Mouse (Mus musculus): ENCODE results near the gene Nfe2l2. TPM values are rescaled to one million over a fixed set of nuclear protein-coding genes. Genes with fewer than 3 reads are reported as not detected.
A peak's percentile ranks its signal among the peaks of the same experiment; 100 is the strongest.

Nfe2l2 gene
- polyA plus RNA-seq, 1 experiment from 2014 or later: 71.7 TPM

DNA sequence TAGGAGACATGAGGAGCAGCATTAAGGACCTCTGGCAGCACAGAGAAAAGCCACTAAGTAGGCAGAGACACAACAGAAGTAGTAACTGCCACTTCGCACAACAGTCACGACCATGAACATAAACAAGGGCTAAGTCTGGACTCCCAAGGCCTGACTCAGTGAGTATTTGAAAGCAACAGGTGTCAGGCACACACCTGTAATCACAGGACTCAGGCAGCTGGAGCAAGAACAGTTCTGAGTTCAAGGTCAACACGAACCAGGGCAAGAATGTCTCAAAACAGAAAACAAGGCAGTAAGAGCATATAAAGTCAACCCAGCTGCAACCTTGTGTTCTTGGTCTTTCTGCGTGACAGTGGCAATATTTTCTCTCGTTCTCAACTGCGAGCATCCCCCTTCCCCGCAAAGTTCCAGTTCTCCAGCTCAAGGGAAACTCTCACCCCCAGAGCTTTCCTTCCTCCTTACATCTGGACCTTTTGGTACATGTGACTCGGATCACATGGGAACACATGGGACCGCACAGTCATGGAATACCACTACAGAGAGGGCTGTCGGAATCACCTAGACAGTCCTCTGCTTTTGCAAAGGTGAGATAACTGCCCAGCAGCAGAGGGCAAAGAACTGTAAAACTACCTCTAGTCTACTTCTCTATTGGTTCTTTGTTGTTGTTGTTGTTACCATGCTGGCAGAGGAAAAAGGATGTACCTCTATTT lies 17.2 kb downstream of the Nfe2l2 start:
- DNase-seq (ENCODE audit: low spot score): no peak
- no peaks in the 10 kb centered on the region for H3K27me3 ChIP-seq (replicated peaks; ENCODE audit: control insufficient read depth, insufficient read depth, low read length)
- no peak overlapping the region for H3K27ac ChIP-seq (ENCODE audit: low read depth)
- H3K9me3 ChIP-seq (ENCODE audit: control insufficient read depth, low read length): no peaks in the 10 kb centered on the region
- H3K36me3 ChIP-seq (ENCODE audit: control insufficient read depth, insufficient read depth, low read length): 0 out of 2 replicates have a peak, but pooled peaks cover 4% of the 10 kb centered on the region
- ATAC-seq (replicated peaks; ENCODE audit: low FRiP score, low TSS enrichment, low read depth): no peak
- peaks cover 11% of the 10 kb centered on the region for H3K4me1 ChIP-seq (replicated peaks; ENCODE audit: control insufficient read depth, insufficient read depth, low read length)
- no peak overlapping the region for H3K9ac ChIP-seq (ENCODE audit: low read length)
- H3K4me3 ChIP-seq (ENCODE audit: low read depth, low read length): no peak overlapping the region
- WGBS: 83% methylated on average over 10 of the region's 10 CpGs
- H3K4me2 ChIP-seq (ENCODE audit: low read length): no peak overlapping the region

DNA sequence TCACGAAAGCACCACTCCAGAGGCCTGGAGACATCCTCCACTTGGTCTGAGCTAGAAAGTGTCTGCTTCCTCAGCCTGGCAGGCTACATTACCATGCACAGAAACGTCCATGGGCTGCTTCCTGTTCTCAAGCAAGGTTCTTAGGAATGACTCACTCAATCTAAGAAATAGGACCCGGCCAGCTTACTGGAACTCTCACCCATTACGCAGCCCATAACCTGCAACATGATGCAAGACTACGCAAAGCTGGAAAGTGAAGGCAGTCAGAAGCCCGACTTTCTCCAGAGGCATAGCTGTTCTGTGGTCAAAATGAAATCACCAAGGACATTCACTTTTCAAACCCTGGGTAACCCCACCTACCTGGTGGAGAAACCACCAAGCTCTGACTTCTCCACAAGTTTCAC lies 19.0 kb downstream of the Nfe2l2 start:
- no peaks in the 10 kb centered on the region for H3K36me3 ChIP-seq (ENCODE audit: control insufficient read depth, insufficient read depth, low read length)
- H3K9me3 ChIP-seq (ENCODE audit: control insufficient read depth, low read length): no peaks in the 10 kb centered on the region
- no peaks in the 10 kb centered on the region for H3K27me3 ChIP-seq (replicated peaks; ENCODE audit: control insufficient read depth, insufficient read depth, low read length)
- peaks cover 20% of the 10 kb centered on the region for H3K4me1 ChIP-seq (replicated peaks; ENCODE audit: control insufficient read depth, insufficient read depth, low read length)
- no peak overlapping the region for H3K27ac ChIP-seq (ENCODE audit: low read depth)
- DNase-seq (ENCODE audit: low spot score) (no peak), ATAC-seq (replicated peaks; ENCODE audit: low FRiP score, low TSS enrichment, low read depth) (no peak)
- 63% methylated on average over 6 of the region's 6 CpGs for WGBS
- H3K4me3 ChIP-seq (ENCODE audit: low read depth, low read length): no peak overlapping the region
- no peak overlapping the region for H3K9ac ChIP-seq (ENCODE audit: low read length)
- no peak overlapping the region for H3K4me2 ChIP-seq (ENCODE audit: low read length)

DNA sequence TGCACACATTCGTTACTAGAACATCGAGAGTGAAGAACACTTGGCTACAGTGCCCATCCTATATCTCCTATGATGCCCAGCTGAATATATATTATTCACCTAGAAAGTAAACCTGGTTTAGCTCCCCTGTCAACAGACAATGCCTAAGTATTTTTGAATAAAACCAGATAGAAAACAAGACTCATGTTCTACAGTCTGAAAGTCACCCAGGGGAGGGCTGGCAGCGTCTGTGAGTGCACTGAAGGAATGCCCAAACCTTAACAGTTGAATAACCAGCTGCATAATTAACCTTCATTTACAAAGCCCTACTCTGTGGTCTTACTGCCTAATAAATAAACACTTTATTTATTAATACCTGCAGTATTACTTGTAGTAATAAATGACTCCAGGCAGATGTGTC lies 19.9 kb downstream of the Nfe2l2 start:
- Histone ChIP-seq H3K4me3 (ENCODE audit: low read depth, low read length) (no peak overlapping the region), H3K27ac (ENCODE audit: low read depth) (no peak overlapping the region), H3K4me1 (replicated peaks; ENCODE audit: control insufficient read depth, insufficient read depth, low read length) (peaks cover 20% of the 10 kb centered on the region), H3K27me3 (replicated peaks; ENCODE audit: control insufficient read depth, insufficient read depth, low read length) (no peaks in the 10 kb centered on the region), H3K4me2 (ENCODE audit: low read length) (no peak overlapping the region), H3K36me3 (ENCODE audit: control insufficient read depth, insufficient read depth, low read length) (no peaks in the 10 kb centered on the region), H3K9ac (ENCODE audit: low read length) (no peak overlapping the region), H3K9me3 (ENCODE audit: control insufficient read depth, low read length) (no peaks in the 10 kb centered on the region)
- 72% methylated on average over 3 of the region's 3 CpGs for WGBS
- ATAC-seq (replicated peaks; ENCODE audit: low FRiP score, low TSS enrichment, low read depth) (no peak), DNase-seq (ENCODE audit: low spot score) (no peak)

DNA sequence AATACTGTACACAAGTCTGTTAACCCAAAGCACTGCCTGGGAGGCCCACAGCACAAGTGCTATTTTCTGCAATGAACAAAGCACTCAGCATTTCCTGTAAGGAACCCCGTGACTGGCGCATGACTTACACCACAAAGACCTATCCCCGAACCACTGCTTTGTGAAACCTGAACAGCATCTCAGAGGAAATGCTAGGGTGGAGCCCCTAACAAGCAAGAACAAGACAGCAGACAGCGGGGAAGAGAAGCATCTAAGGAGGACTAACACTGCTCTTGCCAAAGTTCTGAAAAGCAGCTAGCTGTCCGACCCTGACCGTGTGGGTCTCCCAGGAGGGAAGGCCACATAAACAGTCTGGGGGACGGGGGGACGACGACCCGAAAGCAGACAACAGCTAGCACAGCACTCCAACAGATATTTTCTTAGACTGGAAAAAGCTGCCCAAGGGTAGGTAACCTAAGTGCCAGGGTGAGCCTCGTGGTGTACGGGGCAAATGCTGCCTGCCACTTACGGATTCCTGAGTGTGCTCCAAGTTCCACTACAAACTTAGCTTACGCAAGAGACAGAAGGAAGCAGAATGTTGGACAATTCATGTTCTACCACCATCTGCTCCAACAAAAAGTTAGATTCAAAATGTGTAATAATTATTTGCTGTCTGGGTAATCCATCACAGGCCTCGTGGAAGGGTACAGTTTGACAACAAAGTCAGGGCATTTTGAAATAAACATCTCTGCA lies 21.3 kb downstream of the Nfe2l2 start:
- no peak for DNase-seq (ENCODE audit: low spot score)
- Histone ChIP-seq H3K9ac (ENCODE audit: low read length) (no peak overlapping the region), H3K36me3 (ENCODE audit: control insufficient read depth, insufficient read depth, low read length) (peaks cover 12% of the 10 kb centered on the region), H3K9me3 (ENCODE audit: control insufficient read depth, low read length) (no peaks in the 10 kb centered on the region), H3K4me3 (ENCODE audit: low read depth, low read length) (no peak overlapping the region), H3K27ac (ENCODE audit: low read depth) (peak overlapping the region; percentile 48; the same call in 1 of the 2 replicates), H3K4me2 (ENCODE audit: low read length) (no peak overlapping the region), H3K4me1 (replicated peaks; ENCODE audit: control insufficient read depth, insufficient read depth, low read length) (peaks cover 20% of the 10 kb centered on the region), H3K27me3 (replicated peaks; ENCODE audit: control insufficient read depth, insufficient read depth, low read length) (no peaks in the 10 kb centered on the region)
- 55% methylated on average over 15 of the region's 15 CpGs for WGBS
- ATAC-seq (replicated peaks; ENCODE audit: low FRiP score, low TSS enrichment, low read depth): no peak

DNA sequence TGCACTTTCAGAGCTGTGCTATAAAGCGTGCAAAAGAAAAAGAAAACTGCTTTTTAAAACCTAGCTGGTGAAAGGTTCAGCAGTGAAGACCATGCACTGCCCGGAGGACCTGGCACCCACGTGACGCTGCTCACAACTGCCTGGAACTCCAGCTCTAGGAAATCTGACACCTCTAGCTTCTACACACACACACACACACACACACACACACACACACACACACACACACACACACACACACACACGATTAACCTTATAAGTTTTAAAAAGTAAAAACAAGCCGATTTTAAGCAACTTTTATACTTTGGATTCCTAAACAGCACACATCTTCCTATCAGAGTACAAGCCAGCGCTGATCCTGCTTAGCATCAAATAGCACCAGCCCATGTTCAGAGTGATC lies 23.0 kb downstream of the Nfe2l2 start:
- Histone ChIP-seq H3K4me2 (ENCODE audit: low read length) (no peak overlapping the region), H3K36me3 (ENCODE audit: control insufficient read depth, insufficient read depth, low read length) (peaks cover 27% of the 10 kb centered on the region), H3K4me1 (replicated peaks; ENCODE audit: control insufficient read depth, insufficient read depth, low read length) (peaks cover 20% of the 10 kb centered on the region), H3K4me3 (ENCODE audit: low read depth, low read length) (no peak overlapping the region), H3K9me3 (ENCODE audit: control insufficient read depth, low read length) (no peaks in the 10 kb centered on the region), H3K9ac (ENCODE audit: low read length) (no peak overlapping the region), H3K27me3 (replicated peaks; ENCODE audit: control insufficient read depth, insufficient read depth, low read length) (no peaks in the 10 kb centered on the region), H3K27ac (ENCODE audit: low read depth) (no peak overlapping the region)
- ATAC-seq (replicated peaks; ENCODE audit: low FRiP score, low TSS enrichment, low read depth) (peak; percentile 37; the same call in 1 of the 2 replicates), DNase-seq (ENCODE audit: low spot score) (no peak)
- WGBS: 36% methylated on average over 7 of the region's 7 CpGs

DNA sequence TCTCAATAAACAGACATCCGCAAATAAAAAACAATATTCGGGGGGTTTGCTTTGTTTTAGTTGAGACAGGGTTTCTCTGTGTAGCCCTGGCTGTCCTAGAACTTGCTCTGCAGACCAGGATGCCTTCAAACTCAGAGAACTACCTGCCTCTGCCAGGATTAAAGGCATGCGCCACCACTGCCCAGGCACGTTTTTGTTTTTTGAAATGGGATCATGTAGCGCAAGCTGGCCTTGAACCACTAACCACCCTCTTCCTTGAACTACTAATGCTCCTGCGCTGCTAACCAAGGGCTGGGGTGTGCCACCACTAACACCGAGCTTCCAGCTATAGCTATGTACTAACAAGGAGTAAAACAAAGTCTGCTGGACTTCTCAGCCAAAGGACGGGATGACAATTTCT lies 24.5 kb downstream of the Nfe2l2 start:
- Histone ChIP-seq H3K9ac (ENCODE audit: low read length) (no peak overlapping the region), H3K36me3 (ENCODE audit: control insufficient read depth, insufficient read depth, low read length) (peaks cover 38% of the 10 kb centered on the region), H3K4me2 (ENCODE audit: low read length) (no peak overlapping the region), H3K27me3 (replicated peaks; ENCODE audit: control insufficient read depth, insufficient read depth, low read length) (no peaks in the 10 kb centered on the region), H3K27ac (ENCODE audit: low read depth) (no peak overlapping the region), H3K4me1 (replicated peaks; ENCODE audit: control insufficient read depth, insufficient read depth, low read length) (peaks cover 15% of the 10 kb centered on the region), H3K9me3 (ENCODE audit: control insufficient read depth, low read length) (no peaks in the 10 kb centered on the region), H3K4me3 (ENCODE audit: low read depth, low read length) (no peak overlapping the region)
- DNase-seq (ENCODE audit: low spot score) (no peak), ATAC-seq (replicated peaks; ENCODE audit: low FRiP score, low TSS enrichment, low read depth) (no peak)
- 92% methylated on average over 8 of the region's 8 CpGs for WGBS

DNA sequence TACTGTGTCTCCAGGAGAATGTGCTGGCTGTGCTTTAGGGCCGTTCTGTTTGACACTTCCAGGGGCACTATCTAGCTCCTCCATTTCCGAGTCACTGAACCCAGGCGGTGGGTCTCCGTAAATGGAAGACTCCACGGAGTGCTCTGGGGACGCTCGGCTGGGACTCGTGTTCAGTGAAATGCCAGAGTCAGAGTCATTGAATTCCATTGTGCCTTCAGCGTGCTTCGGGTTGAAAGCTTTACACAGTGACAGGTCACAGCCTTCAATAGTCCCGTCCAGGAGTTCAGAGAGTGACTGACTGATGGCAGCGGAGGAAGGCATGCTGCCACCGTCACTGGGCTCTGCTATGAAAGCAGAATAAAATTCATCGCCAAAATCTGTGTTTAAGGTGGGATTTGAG lies 27.9 kb downstream of the Nfe2l2 start:
- H3K4me2 ChIP-seq (ENCODE audit: low read length): no peak overlapping the region
- no peak for ATAC-seq (replicated peaks; ENCODE audit: low FRiP score, low TSS enrichment, low read depth)

DNA sequence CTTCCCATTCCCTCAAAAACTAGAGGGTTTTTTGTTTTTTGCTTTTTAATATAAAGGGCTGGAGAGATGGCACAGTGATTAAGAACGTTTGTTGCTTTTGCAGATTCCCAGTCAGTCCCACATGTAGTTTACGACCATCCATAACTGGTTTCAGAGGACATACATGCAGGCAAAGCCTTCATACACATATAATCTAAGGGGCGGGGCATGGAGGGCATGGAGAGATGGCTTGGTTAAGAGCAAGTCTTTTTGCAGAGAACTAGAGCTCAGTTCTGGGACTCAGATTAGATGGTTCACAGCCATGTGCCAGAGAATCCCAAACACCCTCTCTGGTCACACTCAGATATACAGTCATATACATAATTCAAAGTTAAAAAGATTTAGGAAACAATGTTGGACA lies 31.9 kb downstream of the Nfe2l2 start:
- Histone ChIP-seq H3K36me3 (ENCODE audit: control insufficient read depth, insufficient read depth, low read length) (peaks cover 33% of the 10 kb centered on the region), H3K4me2 (ENCODE audit: low read length) (no peak overlapping the region), H3K4me1 (replicated peaks; ENCODE audit: control insufficient read depth, insufficient read depth, low read length) (no peaks in the 10 kb centered on the region), H3K27ac (ENCODE audit: low read depth) (no peak overlapping the region), H3K27me3 (replicated peaks; ENCODE audit: control insufficient read depth, insufficient read depth, low read length) (no peaks in the 10 kb centered on the region), H3K9ac (ENCODE audit: low read length) (no peak overlapping the region), H3K4me3 (ENCODE audit: low read depth, low read length) (no peak overlapping the region), H3K9me3 (ENCODE audit: control insufficient read depth, low read length) (no peaks in the 10 kb centered on the region)
- 76% methylated on average over 3 of the region's 3 CpGs for WGBS
- ATAC-seq (replicated peaks; ENCODE audit: low FRiP score, low TSS enrichment, low read depth) (no peak), DNase-seq (ENCODE audit: low spot score) (no peak)

More for the DNA sequence above, 27.9 kb downstream of the Nfe2l2 start:
- Histone ChIP-seq H3K4me3 (ENCODE audit: low read depth, low read length) (no peak overlapping the region), H3K4me1 (replicated peaks; ENCODE audit: control insufficient read depth, insufficient read depth, low read length) (0 out of 2 replicates have a peak, but pooled peaks cover 7% of the 10 kb centered on the region), H3K27me3 (replicated peaks; ENCODE audit: control insufficient read depth, insufficient read depth, low read length) (no peaks in the 10 kb centered on the region), H3K27ac (ENCODE audit: low read depth) (no peak overlapping the region), H3K9ac (ENCODE audit: low read length) (no peak overlapping the region), H3K9me3 (ENCODE audit: control insufficient read depth, low read length) (no peaks in the 10 kb centered on the region), H3K36me3 (ENCODE audit: control insufficient read depth, insufficient read depth, low read length) (peaks cover 48% of the 10 kb centered on the region)
- WGBS: 91% methylated on average over 14 of the region's 14 CpGs
- no peak for DNase-seq (ENCODE audit: low spot score)

DNA sequence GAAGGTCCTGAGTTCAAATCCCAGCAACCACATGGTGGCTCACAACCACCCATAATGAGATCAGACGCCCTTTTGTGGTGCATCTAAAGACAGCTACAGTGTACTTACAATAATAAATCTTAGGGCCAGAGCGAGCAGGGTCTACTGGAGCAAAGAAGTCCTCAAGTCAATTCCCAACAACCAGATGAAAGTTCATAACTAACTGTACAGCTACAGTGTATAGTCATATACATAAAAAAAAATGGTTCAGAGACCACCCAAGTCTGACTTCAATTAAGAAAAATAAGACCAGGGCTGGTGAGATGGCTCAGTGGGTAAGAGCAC lies 33.1 kb downstream of the Nfe2l2 start:
- no peak overlapping the region for H3K4me2 ChIP-seq (ENCODE audit: low read length)
- H3K27ac ChIP-seq (ENCODE audit: low read depth): no peak overlapping the region
- H3K9ac ChIP-seq (ENCODE audit: low read length): no peak overlapping the region
- no peaks in the 10 kb centered on the region for H3K4me1 ChIP-seq (replicated peaks; ENCODE audit: control insufficient read depth, insufficient read depth, low read length)
- no peak overlapping the region for H3K4me3 ChIP-seq (ENCODE audit: low read depth, low read length)
- DNase-seq (ENCODE audit: low spot score) (no peak), ATAC-seq (replicated peaks; ENCODE audit: low FRiP score, low TSS enrichment, low read depth) (no peak)
- no peaks in the 10 kb centered on the region for H3K9me3 ChIP-seq (ENCODE audit: control insufficient read depth, low read length)
- H3K27me3 ChIP-seq (replicated peaks; ENCODE audit: control insufficient read depth, insufficient read depth, low read length): no peaks in the 10 kb centered on the region
- H3K36me3 ChIP-seq (ENCODE audit: control insufficient read depth, insufficient read depth, low read length): peaks cover 20% of the 10 kb centered on the region
- 82% methylated on average over 2 of the region's 2 CpGs for WGBS
